In genomic region chr6:136691314-136691713, GRCm38 (mm10) we compare ENCODE assay signal across 14 mouse cellular contexts. TPM values are rescaled to one million over a fixed set of nuclear protein-coding genes. Genes with fewer than 3 reads are reported as not detected.
DNase-seq lines count a peak whose midpoint lies in the region; ATAC-seq and TF ChIP-seq lines count a peak whose summit lies in the region.
"Had no signal": no experiment of that assay in that cellular context is flagged by ENCODE, and none has a peak within 500 bp of the region (broad histone marks: within the 10 kb centered on the region; RNA-seq: fewer than 3 reads in every experiment).

No protein-coding gene starts in this region.

- 93% methylated on average over 6 of the region's 6 CpGs for WGBS in liver, adult 2 months
- 73% methylated on average over 6 of the region's 6 CpGs for WGBS in liver, embryonic 12.5 days (ENCODE audit: insufficient replicate concordance)

- H3K9me3 ChIP-seq in liver, embryonic 12.5 days (replicated peaks), result no peaks in the 10 kb centered on the region
- H3K9me3 ChIP-seq: liver, embryonic 15.5 days had no signal

- no peak overlapping the region for H3K27ac ChIP-seq in liver, adult 2 months (replicated peaks; ENCODE audit: insufficient read depth, low read depth, low read length)
- H3K27ac ChIP-seq in liver, embryonic 12.5 days, result no peak overlapping the region
- H3K27ac ChIP-seq in testis, adult 2 months (ENCODE audit: control insufficient read depth, insufficient read depth, low read depth, low read length), result no peak overlapping the region
- no peak overlapping the region for H3K27ac ChIP-seq in left cerebral cortex, adult 2 months
- H3K27ac ChIP-seq: heart, embryonic 13.5 days; liver, embryonic 15.5 days had no signal

- H3K9ac ChIP-seq in liver, adult 2 months (ENCODE audit: low read depth, low read length), result no peak overlapping the region
- H3K9ac ChIP-seq in liver, embryonic 12.5 days, result no peak overlapping the region
- H3K9ac ChIP-seq: heart, embryonic 13.5 days; liver, embryonic 15.5 days had no signal

- no peak for ATAC-seq in CD4-positive, CD25-positive, alpha-beta regulatory T cell, adult 4 months
- ATAC-seq in liver, embryonic 12.5 days, result no peak

- peak; percentile 32 for DNase-seq in CD4-positive, CD25-positive, alpha-beta regulatory T cell, adult 2 months (ENCODE audit: low read depth, low spot score)
- no peak for DNase-seq in liver, adult 2 months (ENCODE audit: extremely low read depth, low read depth, low spot score)
- DNase-seq in testis, postnatal 14 days (ENCODE audit: low spot score), result no peak
- peak; percentile 28 for DNase-seq in splenic B cell, adult 2 months (ENCODE audit: low read depth, low spot score)
- DNase-seq in left cerebral cortex, adult 2 months (ENCODE audit: extremely low spot score in 1 of 2, low spot score in 2 of 2), result no peak
- DNase-seq: cerebellum, postnatal 25 days; heart, postnatal 4 days; kidney, postnatal 14 days had no signal

- no peaks in the 10 kb centered on the region for H3K79me2 ChIP-seq in liver, adult 2 months (ENCODE audit: control insufficient read depth, insufficient read depth, low read length)

- H3K27me3 ChIP-seq in liver, adult 2 months (ENCODE audit: control insufficient read depth, insufficient read depth, low read length), result no peaks in the 10 kb centered on the region
- H3K27me3 ChIP-seq in liver, embryonic 12.5 days (replicated peaks), result no peaks in the 10 kb centered on the region
- no peaks in the 10 kb centered on the region for H3K27me3 ChIP-seq in testis, adult 2 months (ENCODE audit: control insufficient read depth, insufficient read depth, low read length)
- H3K27me3 ChIP-seq in splenic B cell, adult 2 months (ENCODE audit: control insufficient read depth, insufficient read depth, low read length, poor library complexity, severe bottlenecking), result no peaks in the 10 kb centered on the region
- H3K27me3 ChIP-seq: heart, embryonic 13.5 days; liver, embryonic 15.5 days had no signal

- TF ChIP-seq CTCF in liver, adult 2 months (IDR thresholded peaks at IDR 0.05; ENCODE audit: low read depth, low read length), result peak; percentile 51
- peak; percentile 26; the same call in 1 of the 2 replicates for TF ChIP-seq CTCF in testis, adult 2 months (IDR thresholded peaks at IDR 0.05; ENCODE audit: control insufficient read depth, insufficient read depth, insufficient replicate concordance, low read depth, low read length)
- TF ChIP-seq CTCF in left cerebral cortex, adult 2 months (IDR thresholded peaks at IDR 0.05), result no peak; the same call in 1 of the 2 replicates

- H3K4me1 ChIP-seq in liver, adult 2 months (ENCODE audit: control insufficient read depth, insufficient read depth, low read length), result no peaks in the 10 kb centered on the region
- H3K4me1 ChIP-seq in liver, embryonic 12.5 days, result no peaks in the 10 kb centered on the region
- H3K4me1 ChIP-seq in testis, adult 2 months (ENCODE audit: control insufficient read depth, insufficient read depth, low read length), result no peaks in the 10 kb centered on the region
- H3K4me1 ChIP-seq: heart, embryonic 13.5 days; liver, embryonic 15.5 days; megakaryocyte, embryonic 14.5 days had no signal

- TF ChIP-seq POLR2A in liver, adult 2 months (IDR thresholded peaks at IDR 0.05; ENCODE audit: extremely low read depth, insufficient read depth, low read length), result no peak
- TF ChIP-seq POLR2A in testis, adult 2 months (IDR thresholded peaks at IDR 0.05; ENCODE audit: control insufficient read depth, low read depth, low read length), result no peak

- intact Hi-C loops in left cerebral cortex, adult 2 months (cut with DNase I), result no loop called here

- H3K4me3 ChIP-seq in liver, adult 2 months (ENCODE audit: insufficient read depth, low read depth, low read length), result no peak overlapping the region
- no peak overlapping the region for H3K4me3 ChIP-seq in liver, embryonic 12.5 days
- no peak overlapping the region for H3K4me3 ChIP-seq in testis, adult 2 months (ENCODE audit: control insufficient read depth, low read depth, low read length)
- no peak overlapping the region for H3K4me3 ChIP-seq in left cerebral cortex, adult 2 months
- H3K4me3 ChIP-seq: heart, embryonic 13.5 days; liver, embryonic 15.5 days; megakaryocyte, embryonic 14.5 days had no signal

- no peak overlapping the region for H3K4me2 ChIP-seq in liver, embryonic 12.5 days
- H3K4me2 ChIP-seq: heart, embryonic 13.5 days; liver, embryonic 15.5 days had no signal

- no peaks in the 10 kb centered on the region for H3K36me3 ChIP-seq in liver, adult 2 months (ENCODE audit: control insufficient read depth, insufficient read depth, low read length)
- H3K36me3 ChIP-seq in liver, embryonic 12.5 days, result no peaks in the 10 kb centered on the region
- no peaks in the 10 kb centered on the region for H3K36me3 ChIP-seq in testis, adult 2 months (ENCODE audit: control insufficient read depth, insufficient read depth, low read length)
- no peaks in the 10 kb centered on the region for H3K36me3 ChIP-seq in splenic B cell, adult 2 months (ENCODE audit: control insufficient read depth, insufficient read depth, low read length, poor library complexity, severe bottlenecking)
- H3K36me3 ChIP-seq: heart, embryonic 13.5 days; liver, embryonic 15.5 days had no signal

RNA-seq across cellular contexts. Expression of gene Plbd1, which starts 29.6 kb away (rescaled TPM):
- 1 to 10 TPM; 1.2 to 1.4 TPM for polyA plus RNA-seq in CD4-positive, CD25-positive, alpha-beta regulatory T cell, adult 4 months (2017; shearing (Covaris generic))
- 30.5 and 53.5 TPM in 2 replicates for total RNA-seq in liver, adult 2 months (2014; rRNA removed)
- polyA plus RNA-seq in liver, adult 2 months (2012; rRNA removed), result 27.5 and 31.4 TPM in 2 replicates
- polyA plus RNA-seq in liver, embryonic 12.5 days (2016; fragmentation: Nextera tagmentation; extraction: Ambion mirVana), result 1.7 and 2.0 TPM in 2 replicates
- 47.4 and 53.7 TPM in 2 replicates for polyA plus RNA-seq in testis, adult 2 months (2012; rRNA removed)
- total RNA-seq in left cerebral cortex, adult 2 months (2021), result under 1 TPM in 1 of 2 experiments, not detected in 1; 0.45 TPM

Comparison
In these comparisons a context has a peak if more than half of its experiments do, and no peak if none do; other contexts are left out.
1. DNase-seq: peak in CD4-positive, CD25-positive, alpha-beta regulatory T cell, adult 2 months (single experiment) and splenic B cell, adult 2 months (single experiment); none in liver, adult 2 months (single experiment), testis, postnatal 14 days (single experiment) and left cerebral cortex, adult 2 months (0 of 2).